Mouse (Mus musculus) embryonic fibroblast, embryonic 13.5 days (primary cell): ENCODE data around the gene Prr12.

Experiments
- CTCF ChIP-seq: IDR thresholded peaks from 2 replicates; pipeline ENCODE4 v1.5.1; 2011; ENCODE audit warnings: mild to moderate bottlenecking, control low read depth, low read length, moderate library complexity, borderline replicate concordance; ENCODE audit not compliant: insufficient read depth
- POLR2A ChIP-seq: IDR thresholded peaks from 2 replicates; pipeline ENCODE4 v1.6.1; 2011; ENCODE audit warnings: low read depth, mild to moderate bottlenecking, control low read depth, low read length, moderate library complexity

DNA sequence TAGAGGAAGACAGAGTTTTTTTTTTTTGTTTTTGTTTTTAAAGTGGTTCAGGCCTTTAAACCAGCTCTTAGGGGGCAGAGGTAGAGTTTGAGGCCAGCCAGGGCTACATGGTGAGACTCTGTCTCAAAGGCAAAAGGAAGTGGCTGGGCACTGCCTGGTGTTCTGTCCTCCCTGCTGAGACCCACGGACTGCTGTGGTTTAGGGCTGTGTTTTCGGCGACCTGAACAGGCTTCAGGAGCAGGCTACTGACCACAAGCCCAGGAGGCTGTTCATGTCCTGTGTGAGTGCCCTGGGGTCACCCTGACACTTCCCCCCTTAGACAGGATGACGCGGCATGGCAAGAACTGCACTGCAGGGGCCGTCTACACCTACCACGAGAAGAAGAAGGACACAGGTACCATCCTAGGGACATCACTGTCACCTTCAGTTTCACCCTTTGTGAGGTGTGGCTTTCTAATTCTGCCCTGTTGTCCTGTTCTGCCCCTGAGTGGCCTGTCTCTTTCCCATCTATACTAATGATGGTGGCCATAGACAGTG is 20.6 kb upstream of the Prr12 start:
- TF ChIP-seq CTCF (no peak), POLR2A (no peak)
